Mouse (Mus musculus): Measurements from ENCODE around the gene Tgfb1i1.

GRCm38 (mm10) chr7:128248081-128249042 lies 1.8 kb downstream of the Tgfb1i1 start:
- TF ChIP-seq TAL1 (IDR thresholded peaks at IDR 0.05; ENCODE audit: low read length) (no peak), GATA1 (IDR thresholded peaks at IDR 0.05; ENCODE audit: low read length) (no peak)

All from erythroblast, embryonic 14.5 days (primary cell).